Mouse (Mus musculus) heart, postnatal 0 days (tissue): ENCODE data around the gene Dot1l.

ENCODE experiments used
- CTCF ChIP-seq: IDR thresholded peaks from 2 replicates; pipeline ENCODE4 v1.5.1; 2016; ENCODE audit warnings: antibody characterized with exemption, control low read depth, low read depth
- EP300 ChIP-seq: IDR thresholded peaks from 2 replicates; pipeline ENCODE4 v1.6.1; 2016; ENCODE audit warnings: antibody characterized with exemption, low read depth

GRCm38 (mm10) chr10:80758651-80759050 is 3.6 kb downstream of the Dot1l start:
- no peak for TF ChIP-seq CTCF
- TF ChIP-seq EP300, result no peak
